Mouse (Mus musculus) cerebellum, adult 2 months (tissue): ENCODE measurements around the gene Gm44. TPM values are rescaled to one million over a fixed set of nuclear protein-coding genes. Genes with fewer than 3 reads are reported as not detected.
"Not testable (repeated sequence)": the region's sequence is repeated elsewhere in the genome, so short reads cannot be mapped to it uniquely, and the experiment has no call there.

Source experiments
- DNase-seq, 2 experiments: peaks; one replicate each; pipeline ENCODE4 v3.0.0; 2021
- H3K27ac ChIP-seq: fragments of 200-500 bp; 2 replicates; pipeline ENCODE4 v1.5.1; 2012; ENCODE audit warnings: low read length, control low read depth, inconsistent platforms; ENCODE audit not compliant: insufficient read depth
- H3K27me3 ChIP-seq: fragments of 200-500 bp; 2 replicates; pipeline ENCODE4 v1.6.1; 2012; ENCODE audit warnings: inconsistent platforms, mild to moderate bottlenecking, low read length, moderate library complexity; ENCODE audit not compliant: control insufficient read depth, insufficient read depth
- H3K4me1 ChIP-seq: fragments of 200-500 bp; 2 replicates; pipeline ENCODE4 v1.6.1; 2011; ENCODE audit warnings: low read length; ENCODE audit not compliant: control insufficient read depth, insufficient read depth
- H3K4me3 ChIP-seq: fragments of 200-500 bp; replicated peaks from 2 replicates; pipeline ENCODE3; 2011; ENCODE audit warnings: mild to moderate bottlenecking, low read depth, low read length, control low read depth; ENCODE audit not compliant: insufficient read depth
- CTCF ChIP-seq: fragments of 200-500 bp; IDR thresholded peaks from 2 replicates; pipeline ENCODE4 v1.5.1; 2011; ENCODE audit warnings: low read depth, mild to moderate bottlenecking, control low read depth, low read length, moderate library complexity, borderline replicate concordance; ENCODE audit not compliant: insufficient read depth
- POLR2A ChIP-seq: fragments of 200-500 bp; IDR thresholded peaks from 2 replicates; pipeline ENCODE4 v1.6.1; 2011; ENCODE audit warnings: low read length, control low read depth, borderline replicate concordance; ENCODE audit not compliant: insufficient read depth
- WGBS: fragments of 180-500 bp; shearing (Covaris S2); methylation state at CpG from one replicate; pipeline ENCODE4 v1.1.7; 2018; 5-methylcytosine and 5-hydroxymethylcytosine counted together
- polyA plus RNA-seq: library from polyadenylated mRNA; depleted of rRNA; stranded (reverse); fragments of >200 nt; gene quantifications from 2 replicates; pipeline ENCODE4 v1.2.3, GENCODE M21; 2012; rRNA removed

Gm44 gene
- not detected in 2 replicates for polyA plus RNA-seq

GRCm38 (mm10) chrX:90891842-90892241 lies at the start of gene Gm44:
Gene Gm44 (plus strand): TSS chrX:90892142.
- TF ChIP-seq CTCF (no peak), POLR2A (no peak)
- WGBS, result 76% methylated on average over 4 of the region's 4 CpGs
- Histone ChIP-seq H3K4me3 (no peak within 1 kb of the TSS), H3K27me3 (no peaks in the 10 kb centered on the region), H3K27ac (no peak within 1 kb of the TSS), H3K4me1 (no peaks in the 10 kb centered on the region)
- no peak for DNase-seq

- DNase-seq, result no peak
- H3K27me3 ChIP-seq, result no peaks in the 10 kb centered on the region
- TF ChIP-seq CTCF, result no peak
- no peak for TF ChIP-seq POLR2A
- H3K27ac ChIP-seq, result no peak overlapping the region
- H3K4me1 ChIP-seq, result no peaks in the 10 kb centered on the region
- H3K4me3 ChIP-seq, result no peak overlapping the region
- 73% methylated on average over 1 of the region's 1 CpGs for WGBS
Measured at GRCm38 (mm10) chrX:90927989-90928388, 36.0 kb downstream of the Gm44 start.

GRCm38 (mm10) chrX:90938211-90938610 lies 46.3 kb downstream of the Gm44 start:
- H3K27ac ChIP-seq, DNase-seq, H3K4me3 ChIP-seq, H3K27me3 ChIP-seq, H3K4me1 ChIP-seq: not testable (repeated sequence)
- 62% methylated on average over 2 of the region's 2 CpGs for WGBS
